Mouse (Mus musculus): ENCODE data around the gene Specc1l. TPM values are rescaled to one million over a fixed set of nuclear protein-coding genes. Genes with fewer than 3 reads are reported as not detected.

The Specc1l gene
- total RNA-seq (2023): 56.8 TPM

DNA sequence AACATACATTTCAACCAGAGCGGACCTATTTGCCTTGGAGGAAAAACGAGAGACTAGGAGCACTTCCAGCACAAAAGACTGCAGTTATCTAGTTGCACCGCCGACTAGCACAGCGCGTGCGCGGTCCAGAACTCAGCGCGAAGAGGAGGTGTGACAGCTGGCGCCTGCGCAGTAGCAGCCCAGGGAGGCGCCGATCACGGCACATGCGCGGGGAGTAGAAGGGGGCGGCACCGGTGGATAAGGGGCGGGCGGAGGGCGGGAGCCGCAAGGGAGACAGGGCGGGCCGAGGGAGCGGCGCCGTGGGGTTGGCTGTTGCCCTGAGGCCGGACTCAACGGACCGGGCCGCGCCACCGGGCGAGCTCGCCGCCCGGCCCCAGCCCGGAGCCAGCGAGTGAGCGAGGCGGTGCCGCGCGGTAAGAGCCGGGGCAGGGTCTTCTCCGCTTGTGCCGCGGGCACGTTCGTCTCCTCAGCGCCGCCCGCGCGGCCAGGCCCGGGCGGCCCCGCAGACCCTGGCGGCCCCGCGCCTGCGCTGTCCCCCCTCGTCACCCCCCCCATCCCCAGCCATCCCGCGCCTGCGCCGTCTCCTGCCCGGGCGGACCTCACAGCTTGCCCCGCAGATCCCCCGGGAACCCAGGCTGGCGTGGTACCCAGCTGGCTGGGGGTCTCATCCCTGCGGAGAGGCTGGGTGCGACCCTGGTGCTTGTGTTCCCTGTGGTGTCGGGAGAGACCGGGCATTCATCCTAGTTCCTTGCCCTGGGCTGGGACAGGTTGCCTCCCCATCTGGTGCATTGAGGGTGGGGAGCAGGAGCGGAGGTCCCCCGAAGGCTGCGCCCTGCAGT lies at the start of gene Specc1l:
Gene Specc1l, plus strand, starts transcription at position 267 of the 839 bp plus-strand sequence.

DNA sequence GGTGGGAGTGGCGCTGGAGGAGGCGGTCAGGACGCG lies 104.8 kb downstream of the Specc1l start, which contains the start of gene Adora2a:
Gene Adora2a, plus strand, starts transcription at position 6 of the 36 bp plus-strand sequence.

Other genes starting within 250 kb of the Specc1l start
- not detected for gene Gnaz, start 244.9 kb upstream of the Specc1l start, total RNA-seq (2023)
- not detected for gene Rsph14, start 179.5 kb upstream of the Specc1l start, total RNA-seq (2023)
- not detected for gene Rab36, start 175.0 kb upstream of the Specc1l start, total RNA-seq (2023)
- 29.2 TPM for gene Bcr, start 151.5 kb upstream of the Specc1l start, total RNA-seq (2023)
- gene Adora2a, start 104.8 kb downstream of the Specc1l start, total RNA-seq (2023): 16.8 TPM
- not detected for gene Upb1, start 189.0 kb downstream of the Specc1l start, total RNA-seq (2023)

All from CD4-positive naive resting alpha-beta T cell, adult 57 days (primary cell).